Mouse (Mus musculus) G1E (cell line): ENCODE data around the gene Iglon5.

ENCODE experiments used
- CTCF ChIP-seq: IDR thresholded peaks from 2 replicates; pipeline ENCODE4 v1.5.1; 2012; ENCODE audit warnings: low read depth, low read length, inconsistent platforms, mixed read lengths
- GATA2 ChIP-seq: IDR thresholded peaks from 2 replicates; pipeline ENCODE4 v1.6.1; 2012; ENCODE audit warnings: low read depth, low read length, inconsistent platforms, borderline replicate concordance

DNA sequence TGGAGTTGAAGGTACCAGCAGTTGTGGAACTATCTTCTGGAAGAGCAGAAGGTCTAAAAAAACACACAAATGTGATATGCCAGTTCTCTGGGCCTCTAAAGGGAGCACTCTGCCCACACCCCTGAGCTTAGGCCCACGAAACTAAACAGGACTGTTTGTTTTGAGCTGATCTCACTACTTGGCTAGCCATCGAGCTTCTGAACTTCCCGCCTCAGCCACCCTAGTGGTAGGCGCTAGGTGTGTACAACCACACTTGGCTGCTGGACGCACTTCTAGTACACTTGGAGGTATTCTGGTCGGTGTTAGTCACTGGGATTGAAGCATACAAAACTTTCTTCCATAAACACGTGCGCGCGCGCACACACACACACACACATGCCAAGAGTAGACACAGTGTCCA is 38.1 kb downstream of the Iglon5 start:
- TF ChIP-seq CTCF (no peak), GATA2 (no peak)
